Mouse (Mus musculus) macrophage (primary cell): ENCODE results near the gene Tnfsfm13. TPM values are rescaled to one million over a fixed set of nuclear protein-coding genes. Genes with fewer than 3 reads are reported as not detected.
"Not testable (repeated sequence)": the region's sequence is repeated elsewhere in the genome, so short reads cannot be mapped to it uniquely, and the experiment has no call there.

Source experiments
- H3K27ac ChIP-seq: fragments of 350-480 bp; formaldehyde crosslinking; 2 replicates; pipeline ENCODE4 v1.9.0; 2021
- H3K36me3 ChIP-seq: fragments of 350-480 bp; formaldehyde crosslinking; 2 replicates; pipeline ENCODE4 v1.9.0; 2021; ENCODE audit errors: inconsistent target
- H3K4me3 ChIP-seq: fragments of 350-480 bp; formaldehyde crosslinking; 2 replicates; pipeline ENCODE4 v1.9.0; 2021; ENCODE audit errors: inconsistent target
- H3K79me2 ChIP-seq: fragments of 350-480 bp; formaldehyde crosslinking; 2 replicates; pipeline ENCODE4 v1.9.0; 2021; ENCODE audit errors: inconsistent target
- WGBS: methylation state at CpG from one replicate; pipeline ENCODE4 v1.1.7; 2026; ENCODE audit warnings: inconsistent platforms; ENCODE audit not compliant: missing documents; 5-methylcytosine and 5-hydroxymethylcytosine counted together
- polyA plus RNA-seq: library from polyadenylated mRNA; stranded (reverse); fragments of 250-400 nt; gene quantifications from 3 replicates; pipeline ENCODE4 v1.2.4, GENCODE M21; 2018; ENCODE audit warnings: inconsistent platforms
- total RNA-seq, 78 experiments: library from RNA; depleted of rRNA; stranded (reverse); fragments of 250-400 nt; gene quantifications; 1 replicate in 9 of 78; 2 replicates in 24 of 78; 3 replicates in 43 of 78; 4 replicates in 2 of 78; pipeline ENCODE4 v1.2.4; 2018; ENCODE audit warnings: inconsistent platforms in 56 of 78

Gene Tnfsfm13
- 10 to 100 TPM in 25 of 26 experiments, 1 to 10 TPM in 1; 9.2 to 61.0 (median 21.7) TPM for total RNA-seq (2018; cell fraction: chromatin; rRNA removed)
- total RNA-seq (2018; cell fraction: cytosol; rRNA removed), result 10 to 100 TPM; 15.3 to 58.0 (median 30.0) TPM
- 10 to 100 TPM in 25 of 26 experiments, 1 to 10 TPM in 1; 9.5 to 49.6 (median 23.0) TPM for total RNA-seq (2018; cell fraction: nucleus; rRNA removed)
- polyA plus RNA-seq, result 25.2 to 36.9 TPM (median 25.5 TPM) in 3 replicates

GRCm38 (mm10) chr11:69695361-69696181, at the start of gene Tnfsfm13, which contains the start of gene Tnfsf12:
Gene Tnfsfm13 (minus strand): TSS chr11:69696098.
Gene Tnfsf12 (minus strand): TSS chr11:69695849.
- Histone ChIP-seq H3K36me3 (no peaks in the 10 kb centered on the region), H3K4me3 (peak within 1 kb of the TSS; percentile 74), H3K27ac (peak within 1 kb of the TSS; percentile 96), H3K79me2 (peaks cover 37% of the 10 kb centered on the region)
- WGBS, result 12% methylated on average over 41 of the region's 41 CpGs

- WGBS, result 78% methylated on average over 1 of the region's 3 CpGs
- peaks cover 24% of the 10 kb centered on the region for H3K36me3 ChIP-seq
- not testable (repeated sequence) for H3K79me2 ChIP-seq, H3K27ac ChIP-seq, H3K4me3 ChIP-seq
Observed at GRCm38 (mm10) chr11:69731408-69731807, 35.5 kb upstream of the Tnfsfm13 start.

- 70% methylated on average over 3 of the region's 3 CpGs for WGBS
- Histone ChIP-seq H3K4me3 (no peak overlapping the region), H3K36me3 (peaks cover under 1% of the 10 kb centered on the region; the same call in 1 of the 2 replicates), H3K79me2 (no peaks in the 10 kb centered on the region), H3K27ac (no peak overlapping the region)
Observed at GRCm38 (mm10) chr11:69729063-69729462, 33.2 kb upstream of the Tnfsfm13 start.

GRCm38 (mm10) chr11:69725951-69726350, 30.1 kb upstream of the Tnfsfm13 start:
- no peaks in the 10 kb centered on the region for H3K79me2 ChIP-seq
- no peak overlapping the region for H3K4me3 ChIP-seq
- no peak overlapping the region for H3K27ac ChIP-seq
- 65% methylated on average over 5 of the region's 5 CpGs for WGBS
- no peaks in the 10 kb centered on the region for H3K36me3 ChIP-seq

GRCm38 (mm10) chr11:69723074-69723473, 27.2 kb upstream of the Tnfsfm13 start:
- no peaks in the 10 kb centered on the region for H3K36me3 ChIP-seq
- 81% methylated on average over 2 of the region's 2 CpGs for WGBS

GRCm38 (mm10) chr11:69720852-69721251, 25.0 kb upstream of the Tnfsfm13 start:
- Histone ChIP-seq H3K79me2 (no peaks in the 10 kb centered on the region), H3K27ac (no peak overlapping the region)
- 91% methylated on average over 6 of the region's 6 CpGs for WGBS

More at GRCm38 (mm10) chr11:69723074-69723473, 27.2 kb upstream of the Tnfsfm13 start:
- H3K4me3 ChIP-seq, result no peak overlapping the region
- H3K79me2 ChIP-seq, result no peaks in the 10 kb centered on the region
- H3K27ac ChIP-seq, result no peak overlapping the region

GRCm38 (mm10) chr11:69719423-69719822, 23.5 kb upstream of the Tnfsfm13 start:
- WGBS, result 79% methylated on average over 6 of the region's 6 CpGs
- Histone ChIP-seq H3K79me2 (no peaks in the 10 kb centered on the region), H3K27ac (no peak overlapping the region), H3K36me3 (no peaks in the 10 kb centered on the region), H3K4me3 (no peak overlapping the region)

More at GRCm38 (mm10) chr11:69720852-69721251, 25.0 kb upstream of the Tnfsfm13 start:
- H3K36me3 ChIP-seq, result no peaks in the 10 kb centered on the region
- H3K4me3 ChIP-seq, result no peak overlapping the region

- no peak overlapping the region for H3K27ac ChIP-seq
- H3K36me3 ChIP-seq, result no peaks in the 10 kb centered on the region
- 81% methylated on average over 15 of the region's 15 CpGs for whole genome bisulfite sequencing
- no peak overlapping the region for H3K4me3 ChIP-seq
- no peaks in the 10 kb centered on the region for H3K79me2 ChIP-seq
Observed at GRCm38 (mm10) chr11:69718661-69719060, 22.8 kb upstream of the Tnfsfm13 start.

- H3K36me3 ChIP-seq, result no peaks in the 10 kb centered on the region
- H3K79me2 ChIP-seq, result no peaks in the 10 kb centered on the region
- WGBS, result 86% methylated on average over 4 of the region's 4 CpGs
- H3K4me3 ChIP-seq, result no peak overlapping the region
- no peak overlapping the region for H3K27ac ChIP-seq
Observed at GRCm38 (mm10) chr11:69716953-69717352, 21.1 kb upstream of the Tnfsfm13 start.

GRCm38 (mm10) chr11:69715929-69716328, 20.0 kb upstream of the Tnfsfm13 start:
- no peak overlapping the region for H3K27ac ChIP-seq

GRCm38 (mm10) chr11:69715482-69715881, 19.6 kb upstream of the Tnfsfm13 start:
- H3K4me3 ChIP-seq, result no peak overlapping the region
- H3K36me3 ChIP-seq, result no peaks in the 10 kb centered on the region
- H3K79me2 ChIP-seq, result no peaks in the 10 kb centered on the region
- 87% methylated on average over 9 of the region's 9 CpGs for WGBS
- H3K27ac ChIP-seq, result no peak overlapping the region

More at GRCm38 (mm10) chr11:69715929-69716328, 20.0 kb upstream of the Tnfsfm13 start:
- 33% methylated on average over 5 of the region's 5 CpGs for WGBS
- no peak overlapping the region for H3K4me3 ChIP-seq
- no peaks in the 10 kb centered on the region for H3K79me2 ChIP-seq
- H3K36me3 ChIP-seq, result no peaks in the 10 kb centered on the region

- 95% methylated on average over 18 of the region's 18 CpGs for WGBS
- no peak overlapping the region for H3K27ac ChIP-seq
- H3K36me3 ChIP-seq, result no peaks in the 10 kb centered on the region
- H3K4me3 ChIP-seq, result no peak overlapping the region
- H3K79me2 ChIP-seq, result no peaks in the 10 kb centered on the region
Observed at GRCm38 (mm10) chr11:69714636-69715329, 18.9 kb upstream of the Tnfsfm13 start.

- no peak overlapping the region for H3K27ac ChIP-seq
- 98% methylated on average over 8 of the region's 20 CpGs for WGBS
Observed at GRCm38 (mm10) chr11:69712954-69713672, 17.2 kb upstream of the Tnfsfm13 start.

GRCm38 (mm10) chr11:69711082-69711481, 15.2 kb upstream of the Tnfsfm13 start:
- Histone ChIP-seq H3K79me2 (no peaks in the 10 kb centered on the region), H3K27ac (no peak overlapping the region)

More at GRCm38 (mm10) chr11:69712954-69713672, 17.2 kb upstream of the Tnfsfm13 start:
- Histone ChIP-seq H3K79me2 (no peaks in the 10 kb centered on the region), H3K36me3 (no peaks in the 10 kb centered on the region), H3K4me3 (no peak overlapping the region)

More at GRCm38 (mm10) chr11:69711082-69711481, 15.2 kb upstream of the Tnfsfm13 start:
- WGBS, result 76% methylated on average over 2 of the region's 2 CpGs
- no peaks in the 10 kb centered on the region for H3K36me3 ChIP-seq
- H3K4me3 ChIP-seq, result no peak overlapping the region
